Mouse (Mus musculus) layer of hippocampus, adult 6 months (tissue): ENCODE measurements around the gene Fthl17b. TPM values are rescaled to one million over a fixed set of nuclear protein-coding genes. Genes with fewer than 3 reads are reported as not detected.

ENCODE experiments used
- long read RNA-seq, 2 experiments: library from polyadenylated mRNA; unstranded; transcript quantifications; one replicate each; pipeline ENCODE4 v2.0.0; 2019 to 2020
- polyA plus RNA-seq: library from polyadenylated mRNA; unstranded; fragments of <200 nt; fragmentation: Nextera tagmentation; gene quantifications from 2 replicates; pipeline ENCODE4 v1.2.3, GENCODE M21; 2021

Gene Fthl17b
- polyA plus RNA-seq, result not detected in 2 replicates
- long read RNA-seq, experiment 1, result 0 reads
- long read RNA-seq, experiment 2, result 0 reads

DNA sequence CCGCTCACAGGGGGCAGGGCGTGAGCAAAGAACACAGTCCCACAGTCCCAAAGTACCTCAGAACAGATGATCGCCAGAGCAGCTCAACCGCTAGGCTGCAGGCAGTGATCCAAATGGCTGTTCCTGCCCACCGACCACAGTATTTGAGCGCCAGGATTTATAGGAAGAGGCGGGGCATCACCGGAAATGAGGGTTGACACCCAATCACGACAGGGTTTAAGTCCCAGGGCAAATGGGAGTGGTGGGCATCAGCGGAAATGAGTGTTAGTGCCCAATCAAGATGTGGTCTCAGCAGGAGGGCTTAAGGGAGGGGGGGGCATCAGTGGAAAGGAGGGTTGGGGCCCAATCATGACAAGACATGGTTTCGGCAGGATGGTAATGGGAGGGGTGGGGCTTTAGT lies at the start of gene Fthl17b:
TSS of gene Fthl17b (minus strand) at position 101 of the 400 bp plus-strand sequence.

GRCm38 (mm10) chrX:8986655-8987054 lies 23.9 kb upstream of the Fthl17b start, which contains the start of gene Fthl17d:
Gene Fthl17d, minus strand, starts transcription at chrX:8986755.

GRCm38 (mm10) chrX:8976459-8976858 lies 13.7 kb upstream of the Fthl17b start, which contains the start of gene Fthl17c:
Gene Fthl17c, minus strand, starts transcription at chrX:8976559.

Other genes starting within 250 kb of the Fthl17b start
- gene Ssx9, start 214.5 kb downstream of the Fthl17b start, polyA plus RNA-seq, result not detected in 2 replicates
- not detected in 2 replicates for gene Ssxb5, start 159.3 kb downstream of the Fthl17b start, polyA plus RNA-seq
- gene Gm6592, start 119.0 kb downstream of the Fthl17b start, polyA plus RNA-seq, result not detected in 2 replicates
- not detected in 2 replicates for gene Gm5751, start 88.7 kb downstream of the Fthl17b start, polyA plus RNA-seq
- gene B630019K06Rik, start 70.6 kb downstream of the Fthl17b start, polyA plus RNA-seq, result 5.2 and 6.2 TPM in 2 replicates
- gene Fthl17c, start 13.6 kb upstream of the Fthl17b start, polyA plus RNA-seq, result not detected in 2 replicates
- gene Fthl17d, start 23.8 kb upstream of the Fthl17b start, polyA plus RNA-seq, result not detected in 2 replicates
- gene Fthl17e, start 70.5 kb upstream of the Fthl17b start, polyA plus RNA-seq, result not detected in 2 replicates
- not detected in 2 replicates for gene Fthl17f, start 100.0 kb upstream of the Fthl17b start, polyA plus RNA-seq
- gene 4930402K13Rik, start 141.6 kb upstream of the Fthl17b start, polyA plus RNA-seq, result not detected in 2 replicates
- 1.8 and 1.9 TPM in 2 replicates for gene Lancl3, start 236.9 kb upstream of the Fthl17b start, polyA plus RNA-seq